Mouse (Mus musculus): ENCODE data around the gene Pcdh15. TPM values are rescaled to one million over a fixed set of nuclear protein-coding genes. Genes with fewer than 3 reads are reported as not detected.

Pcdh15 gene
- polyA plus RNA-seq, 1 experiment, result 0.08 TPM

GRCm38 (mm10) chr10:73306677-73307076 lies 207.5 kb downstream of the Pcdh15 start:
- Histone ChIP-seq H3K4me2 (ENCODE audit: low read depth) (no peak overlapping the region), H3ac (ENCODE audit: control insufficient read depth, insufficient read length) (no peak overlapping the region), H3K36me3 (ENCODE audit: control insufficient read depth, insufficient read depth) (no peaks in the 10 kb centered on the region), H3K4me3 (no peak overlapping the region), H3K79me2 (ENCODE audit: control insufficient read depth, insufficient read depth) (peaks cover 3% of the 10 kb centered on the region), H3K27me3 (ENCODE audit: control insufficient read depth, insufficient read depth, insufficient read length) (no peaks in the 10 kb centered on the region)
- TF ChIP-seq REST (IDR thresholded peaks at IDR 0.05; ENCODE audit: insufficient read depth, insufficient read length) (no peak), MYOD1 (IDR thresholded peaks at IDR 0.05; ENCODE audit: control insufficient read depth in 1 of 3, insufficient read length in 2 of 3, low read depth in 2 of 3) (no peak), SRF (IDR thresholded peaks at IDR 0.05; ENCODE audit: control insufficient read depth, insufficient read length, low read depth) (no peak), POLR2A (IDR thresholded peaks at IDR 0.05; ENCODE audit: insufficient read length, low read depth) (no peak), E2F4 (IDR thresholded peaks at IDR 0.05; ENCODE audit: insufficient read depth) (no peak), CEBPB (IDR thresholded peaks at IDR 0.05; ENCODE audit: insufficient read depth, poor library complexity, severe bottlenecking) (no peak), TCF12 (IDR thresholded peaks at IDR 0.05; ENCODE audit: insufficient read depth, poor library complexity, severe bottlenecking) (no peak), USF1 (IDR thresholded peaks at IDR 0.05; ENCODE audit: low read depth) (no peak), POLR2AphosphoS2 (IDR thresholded peaks at IDR 0.05; ENCODE audit: insufficient read length, low read depth) (no peak), TCF3 (IDR thresholded peaks at IDR 0.05; ENCODE audit: insufficient read length, low read depth) (no peak), MYOG (IDR thresholded peaks at IDR 0.05; ENCODE audit: control insufficient read depth in 1 of 3, insufficient read depth in 1 of 3, insufficient read length in 2 of 3, low read depth in 2 of 3) (no peak), MAX (IDR thresholded peaks at IDR 0.05; ENCODE audit: low read depth) (no peak)

- TF ChIP-seq CEBPB (IDR thresholded peaks at IDR 0.05; ENCODE audit: insufficient read depth, poor library complexity, severe bottlenecking) (no peak), USF1 (IDR thresholded peaks at IDR 0.05; ENCODE audit: low read depth) (no peak), MYOG (IDR thresholded peaks at IDR 0.05; ENCODE audit: control insufficient read depth in 1 of 3, insufficient read depth in 1 of 3, insufficient read length in 2 of 3, low read depth in 2 of 3) (no peak), REST (IDR thresholded peaks at IDR 0.05; ENCODE audit: insufficient read depth, insufficient read length) (no peak), TCF3 (IDR thresholded peaks at IDR 0.05; ENCODE audit: insufficient read length, low read depth) (no peak), MAX (IDR thresholded peaks at IDR 0.05; ENCODE audit: low read depth) (no peak), POLR2A (IDR thresholded peaks at IDR 0.05; ENCODE audit: insufficient read length, low read depth) (no peak), POLR2AphosphoS2 (IDR thresholded peaks at IDR 0.05; ENCODE audit: insufficient read length, low read depth) (no peak), TCF12 (IDR thresholded peaks at IDR 0.05; ENCODE audit: insufficient read depth, poor library complexity, severe bottlenecking) (no peak), E2F4 (IDR thresholded peaks at IDR 0.05; ENCODE audit: insufficient read depth) (no peak), SRF (IDR thresholded peaks at IDR 0.05; ENCODE audit: control insufficient read depth, insufficient read length, low read depth) (no peak), MYOD1 (IDR thresholded peaks at IDR 0.05; ENCODE audit: control insufficient read depth in 1 of 3, insufficient read length in 2 of 3, low read depth in 2 of 3) (no peak)
- H3K27me3 ChIP-seq (ENCODE audit: control insufficient read depth, insufficient read depth, insufficient read length), result no peaks in the 10 kb centered on the region
- H3K36me3 ChIP-seq (ENCODE audit: control insufficient read depth, insufficient read depth), result no peaks in the 10 kb centered on the region
- no peak overlapping the region for H3K4me2 ChIP-seq (ENCODE audit: low read depth)
- H3K79me2 ChIP-seq (ENCODE audit: control insufficient read depth, insufficient read depth), result peaks cover 13% of the 10 kb centered on the region
- no peak overlapping the region for H3ac ChIP-seq (ENCODE audit: control insufficient read depth, insufficient read length)
- peak overlapping the region; percentile 30 for H3K4me3 ChIP-seq
These were observed 227.7 kb downstream of the Pcdh15 start for GRCm38 (mm10) chr10:73326861-73327260.

GRCm38 (mm10) chr10:73333426-73333825 lies 234.3 kb downstream of the Pcdh15 start:
- Histone ChIP-seq H3K36me3 (ENCODE audit: control insufficient read depth, insufficient read depth) (no peaks in the 10 kb centered on the region), H3ac (ENCODE audit: control insufficient read depth, insufficient read length) (no peak overlapping the region), H3K4me2 (ENCODE audit: low read depth) (no peak overlapping the region), H3K4me3 (no peak overlapping the region), H3K79me2 (ENCODE audit: control insufficient read depth, insufficient read depth) (no peaks in the 10 kb centered on the region), H3K27me3 (ENCODE audit: control insufficient read depth, insufficient read depth, insufficient read length) (no peaks in the 10 kb centered on the region)
- TF ChIP-seq MYOG (IDR thresholded peaks at IDR 0.05; ENCODE audit: control insufficient read depth in 1 of 3, insufficient read depth in 1 of 3, insufficient read length in 2 of 3, low read depth in 2 of 3) (no peak), SRF (IDR thresholded peaks at IDR 0.05; ENCODE audit: control insufficient read depth, insufficient read length, low read depth) (no peak), MYOD1 (IDR thresholded peaks at IDR 0.05; ENCODE audit: control insufficient read depth in 1 of 3, insufficient read length in 2 of 3, low read depth in 2 of 3) (no peak), CEBPB (IDR thresholded peaks at IDR 0.05; ENCODE audit: insufficient read depth, poor library complexity, severe bottlenecking) (no peak), MAX (IDR thresholded peaks at IDR 0.05; ENCODE audit: low read depth) (no peak), TCF3 (IDR thresholded peaks at IDR 0.05; ENCODE audit: insufficient read length, low read depth) (no peak), POLR2A (IDR thresholded peaks at IDR 0.05; ENCODE audit: insufficient read length, low read depth) (no peak), E2F4 (IDR thresholded peaks at IDR 0.05; ENCODE audit: insufficient read depth) (no peak), USF1 (IDR thresholded peaks at IDR 0.05; ENCODE audit: low read depth) (no peak), POLR2AphosphoS2 (IDR thresholded peaks at IDR 0.05; ENCODE audit: insufficient read length, low read depth) (no peak), REST (IDR thresholded peaks at IDR 0.05; ENCODE audit: insufficient read depth, insufficient read length) (no peak), TCF12 (IDR thresholded peaks at IDR 0.05; ENCODE audit: insufficient read depth, poor library complexity, severe bottlenecking) (no peak)

GRCm38 (mm10) chr10:73379001-73379400 lies 279.9 kb downstream of the Pcdh15 start:
- Histone ChIP-seq H3K79me2 (ENCODE audit: control insufficient read depth, insufficient read depth) (no peaks in the 10 kb centered on the region), H3K27me3 (ENCODE audit: control insufficient read depth, insufficient read depth, insufficient read length) (no peaks in the 10 kb centered on the region), H3K4me3 (no peak overlapping the region), H3K4me2 (ENCODE audit: low read depth) (no peak overlapping the region), H3ac (ENCODE audit: control insufficient read depth, insufficient read length) (no peak overlapping the region), H3K36me3 (ENCODE audit: control insufficient read depth, insufficient read depth) (no peaks in the 10 kb centered on the region)
- no peak for TF ChIP-seq E2F4 (IDR thresholded peaks at IDR 0.05; ENCODE audit: insufficient read depth)
- no peak for TF ChIP-seq SRF (IDR thresholded peaks at IDR 0.05; ENCODE audit: control insufficient read depth, insufficient read length, low read depth)
- no peak for TF ChIP-seq TCF3 (IDR thresholded peaks at IDR 0.05; ENCODE audit: insufficient read length, low read depth)
- TF ChIP-seq MYOG (IDR thresholded peaks at IDR 0.05; ENCODE audit: control insufficient read depth in 1 of 3, insufficient read depth in 1 of 3, insufficient read length in 2 of 3, low read depth in 2 of 3), result no peak
- TF ChIP-seq TCF12 (IDR thresholded peaks at IDR 0.05; ENCODE audit: insufficient read depth, poor library complexity, severe bottlenecking), result no peak
- no peak for TF ChIP-seq POLR2A (IDR thresholded peaks at IDR 0.05; ENCODE audit: insufficient read length, low read depth)
- TF ChIP-seq USF1 (IDR thresholded peaks at IDR 0.05; ENCODE audit: low read depth), result no peak
- no peak for TF ChIP-seq REST (IDR thresholded peaks at IDR 0.05; ENCODE audit: insufficient read depth, insufficient read length)
- TF ChIP-seq MYOD1 (IDR thresholded peaks at IDR 0.05; ENCODE audit: control insufficient read depth in 1 of 3, insufficient read length in 2 of 3, low read depth in 2 of 3), result no peak
- no peak for TF ChIP-seq POLR2AphosphoS2 (IDR thresholded peaks at IDR 0.05; ENCODE audit: insufficient read length, low read depth)
- TF ChIP-seq MAX (IDR thresholded peaks at IDR 0.05; ENCODE audit: low read depth), result no peak
